Mouse (Mus musculus) forebrain, embryonic 14.5 days (tissue): ENCODE measurements at regions not wholly inside any gene's neighbourhood (a gene's known extent, or its start where the extent isn't known, plus 50 kb on each side); places are given as distances from the start of the nearest gene placed in this dataset.

ENCODE experiments used
- ATAC-seq: fragments of 200-750 bp; cut with Nextera tagmentation; 2 replicates; pipeline ENCODE4 v1.8.0; 2017; ENCODE audit warnings: mild to moderate bottlenecking, moderate library complexity
- DNase-seq: peaks from one replicate; pipeline ENCODE4 v3.0.0-alpha.2; 2015; ENCODE audit warnings: low spot score
- H3K27ac ChIP-seq: fragments of 300-500 bp; sonication (generic); 2 replicates; pipeline ENCODE4 v1.5.1; 2014; ENCODE audit warnings: low read depth, mild to moderate bottlenecking, control low read depth, low read length, moderate library complexity
- H3K27me3 ChIP-seq: fragments of 300-500 bp; sonication (generic); replicated peaks from 2 replicates; pipeline ENCODE4 v1.6.1; 2014; ENCODE audit warnings: low read length, control low read depth, mixed read lengths; ENCODE audit not compliant: control insufficient read depth, insufficient read depth
- H3K36me3 ChIP-seq: fragments of 300-500 bp; sonication (generic); 2 replicates; pipeline ENCODE4 v1.6.1; 2014; ENCODE audit warnings: low read length, control low read depth; ENCODE audit not compliant: control insufficient read depth, insufficient read depth
- H3K4me1 ChIP-seq: fragments of 300-500 bp; sonication (generic); 2 replicates; pipeline ENCODE4 v1.6.1; 2014; ENCODE audit warnings: antibody characterized with exemption, low read length, control low read depth; ENCODE audit not compliant: control insufficient read depth, insufficient read depth
- H3K4me2 ChIP-seq: fragments of 300-500 bp; sonication (generic); 2 replicates; pipeline ENCODE4 v1.6.1; 2014; ENCODE audit warnings: mild to moderate bottlenecking, control low read depth, low read length
- H3K4me3 ChIP-seq: fragments of 300-500 bp; sonication (generic); 2 replicates; pipeline ENCODE4 v1.5.1; 2014; ENCODE audit warnings: low read depth, low read length, control low read depth
- H3K9ac ChIP-seq: fragments of 300-500 bp; sonication (generic); 2 replicates; pipeline ENCODE4 v1.6.1; 2014; ENCODE audit warnings: mild to moderate bottlenecking, low read length, control low read depth, moderate library complexity
- H3K9me3 ChIP-seq: fragments of 300-500 bp; sonication (generic); replicated peaks from 2 replicates; pipeline ENCODE4 v1.6.1; 2016; ENCODE audit warnings: low read length, control low read depth, mixed read lengths; ENCODE audit not compliant: control insufficient read depth
- WGBS: fragments of 180-500 bp; shearing (Covaris S2); extraction: QIAGEN DNeasy Blood & Tissue Kit; methylation state at CpG from one replicate; pipeline ENCODE4 v1.1.7; 2014; 5-methylcytosine and 5-hydroxymethylcytosine counted together

DNA sequence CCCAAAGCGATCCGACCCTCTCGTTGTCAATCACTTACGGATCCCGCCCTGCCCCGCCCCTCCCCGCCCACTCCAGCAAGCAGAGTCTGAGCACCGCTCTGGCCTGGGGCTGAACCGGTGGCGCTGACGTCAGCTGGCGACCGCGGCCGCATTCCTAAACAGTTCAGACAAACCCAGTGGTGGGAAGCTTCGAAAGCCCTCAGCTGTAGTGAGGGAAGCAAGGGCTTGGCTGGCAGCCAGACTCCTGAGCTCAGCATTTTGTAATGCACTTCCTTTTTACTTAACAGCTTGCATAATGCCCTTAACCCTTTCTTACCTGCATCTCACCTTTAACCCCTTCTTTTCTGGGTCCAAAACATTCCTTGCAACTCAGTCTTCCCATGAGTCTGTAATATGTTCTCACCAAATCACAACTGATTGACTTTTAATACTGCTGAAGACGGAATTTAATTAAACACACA lies 213.0 kb upstream of the Smim15 start:
- no peaks in the 10 kb centered on the region for H3K9me3 ChIP-seq
- H3K27me3 ChIP-seq: no peaks in the 10 kb centered on the region
- H3K4me3 ChIP-seq: peak overlapping the region; percentile 7
- DNase-seq: peak; percentile 98
- H3K4me1 ChIP-seq: peaks cover 22% of the 10 kb centered on the region
- no peaks in the 10 kb centered on the region for H3K36me3 ChIP-seq
- peak overlapping the region; percentile 49 for H3K4me2 ChIP-seq
- no peak overlapping the region for H3K9ac ChIP-seq
- ATAC-seq: peak; percentile 100
- WGBS: under 1% methylated on average over 15 of the region's 17 CpGs
- no peak overlapping the region for H3K27ac ChIP-seq

DNA sequence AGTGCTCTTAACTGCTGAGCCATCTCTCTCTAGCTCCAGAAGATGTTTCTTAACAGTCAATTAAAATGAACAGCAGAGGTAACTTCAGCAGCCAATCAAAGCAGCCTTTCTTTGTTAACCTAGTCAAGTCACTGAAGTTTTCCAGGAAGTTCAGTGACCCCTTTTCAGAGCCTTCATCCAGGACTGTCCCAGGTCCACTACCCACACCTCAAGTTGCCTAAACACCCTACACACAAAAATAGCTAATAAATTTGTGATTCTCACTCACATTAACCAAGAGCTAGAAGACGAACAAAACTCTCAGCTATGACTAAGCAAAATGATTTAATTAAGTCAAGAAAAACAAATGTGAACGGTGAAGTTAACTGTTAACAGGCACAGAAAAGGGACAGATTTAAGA lies 214.0 kb upstream of the Smim15 start:
- Histone ChIP-seq H3K9me3 (no peaks in the 10 kb centered on the region), H3K4me1 (peaks cover 18% of the 10 kb centered on the region), H3K36me3 (no peaks in the 10 kb centered on the region), H3K27me3 (no peaks in the 10 kb centered on the region), H3K27ac (no peak overlapping the region), H3K4me2 (no peak overlapping the region), H3K9ac (no peak overlapping the region), H3K4me3 (no peak overlapping the region)
- 63% methylated on average over 2 of the region's 2 CpGs for WGBS
- ATAC-seq: no peak
- DNase-seq: no peak

DNA sequence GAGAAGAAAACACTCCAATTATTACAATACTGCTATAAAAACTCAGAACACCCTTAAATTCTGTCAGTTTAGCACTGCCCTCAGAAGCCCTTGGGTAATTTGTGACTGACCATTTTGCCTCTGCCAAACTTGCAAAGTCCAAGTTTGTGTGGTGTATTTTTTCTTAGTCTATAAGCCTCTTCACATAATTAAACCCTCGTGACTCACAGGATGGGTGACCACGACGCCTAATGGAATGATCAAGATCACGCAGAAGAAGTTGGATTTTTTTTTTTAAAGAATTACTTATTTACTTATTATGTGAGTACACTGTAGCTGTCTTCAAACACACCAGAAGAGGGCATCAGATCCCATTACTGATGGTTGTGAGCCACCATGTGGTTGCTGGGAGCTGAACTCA lies 214.4 kb upstream of the Smim15 start:
- Histone ChIP-seq H3K9ac (no peak overlapping the region), H3K4me1 (peaks cover 18% of the 10 kb centered on the region), H3K4me3 (no peak overlapping the region), H3K4me2 (no peak overlapping the region), H3K27ac (no peak overlapping the region), H3K9me3 (no peaks in the 10 kb centered on the region), H3K36me3 (no peaks in the 10 kb centered on the region), H3K27me3 (no peaks in the 10 kb centered on the region)
- WGBS: 91% methylated on average over 4 of the region's 4 CpGs
- DNase-seq (no peak), ATAC-seq (no peak)

DNA sequence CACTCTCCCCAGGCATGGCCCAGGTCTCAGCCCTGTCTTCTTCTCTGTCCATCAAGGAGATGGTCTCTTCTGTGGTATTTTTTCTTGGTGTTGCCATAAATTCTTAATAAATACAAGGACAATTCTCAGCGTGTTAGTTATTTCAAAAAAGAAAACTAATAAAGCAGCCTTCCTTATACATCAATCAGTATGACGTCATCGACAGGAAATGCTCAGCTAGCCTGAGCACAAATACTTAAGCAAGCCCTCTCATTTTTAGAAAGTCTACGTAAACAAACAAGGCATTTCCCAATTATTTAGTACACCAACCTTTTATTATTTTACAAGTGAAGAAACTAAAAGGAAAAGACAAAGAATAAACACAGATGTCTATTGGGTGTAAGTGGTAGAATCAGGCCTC lies 218.6 kb upstream of the Smim15 start:
- Histone ChIP-seq H3K27ac (no peak overlapping the region), H3K36me3 (no peaks in the 10 kb centered on the region), H3K4me3 (no peak overlapping the region), H3K9me3 (no peaks in the 10 kb centered on the region), H3K4me1 (peaks cover 6% of the 10 kb centered on the region; the same call in 1 of the 2 replicates), H3K27me3 (no peaks in the 10 kb centered on the region), H3K9ac (no peak overlapping the region), H3K4me2 (no peak overlapping the region)
- no peak for DNase-seq
- 92% methylated on average over 4 of the region's 4 CpGs for WGBS
- no peak for ATAC-seq

DNA sequence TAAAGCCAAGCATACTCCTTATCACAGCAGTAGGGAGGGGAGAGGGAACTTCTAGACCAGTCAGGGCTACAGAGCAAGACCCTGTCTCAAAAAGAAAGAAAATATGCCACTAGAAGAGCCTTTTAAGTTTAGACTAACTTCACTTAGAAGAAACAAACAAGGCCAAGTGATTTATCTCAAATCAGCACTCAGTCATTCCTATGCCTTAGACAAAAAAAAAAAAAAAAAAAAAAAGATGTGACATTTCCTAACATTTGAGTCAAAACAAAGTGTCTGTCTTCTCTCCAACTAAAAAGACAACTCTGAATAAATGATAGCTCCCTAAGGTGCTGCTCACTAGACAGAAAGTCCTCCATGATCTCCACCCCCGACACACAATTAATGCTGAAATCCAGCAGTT lies 220.9 kb upstream of the Smim15 start:
- no peak overlapping the region for H3K4me3 ChIP-seq
- no peaks in the 10 kb centered on the region for H3K9me3 ChIP-seq
- H3K36me3 ChIP-seq: no peaks in the 10 kb centered on the region
- no peak overlapping the region for H3K27ac ChIP-seq
- H3K27me3 ChIP-seq: no peaks in the 10 kb centered on the region
- H3K4me1 ChIP-seq: peaks cover 12% of the 10 kb centered on the region
- 61% methylated on average over 1 of the region's 1 CpGs for WGBS
- no peak overlapping the region for H3K9ac ChIP-seq
- DNase-seq (no peak), ATAC-seq (no peak)
- H3K4me2 ChIP-seq: no peak overlapping the region

DNA sequence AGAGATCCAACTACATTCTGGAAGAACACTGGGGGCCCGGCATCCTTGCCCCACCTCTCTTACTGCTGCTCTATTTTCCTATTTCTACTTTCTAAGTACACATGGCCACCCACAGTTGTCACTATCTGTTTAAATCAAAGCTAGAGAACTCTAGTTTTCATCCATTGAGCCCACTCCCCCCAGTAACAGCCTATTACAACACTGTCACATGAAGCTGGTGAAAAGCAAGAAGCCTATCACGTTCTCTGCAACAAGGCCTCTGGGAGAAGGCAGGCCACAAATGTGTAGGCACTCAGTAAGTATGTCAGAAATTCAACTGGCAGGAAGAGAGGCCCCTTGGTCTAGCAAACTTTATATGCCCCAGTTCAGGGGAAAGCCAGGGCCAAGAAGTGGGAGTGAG lies 222.0 kb upstream of the Smim15 start:
- peaks cover 12% of the 10 kb centered on the region for H3K4me1 ChIP-seq
- H3K4me2 ChIP-seq: no peak overlapping the region
- H3K27ac ChIP-seq: no peak overlapping the region
- no peak for DNase-seq
- no peaks in the 10 kb centered on the region for H3K27me3 ChIP-seq
- no peaks in the 10 kb centered on the region for H3K36me3 ChIP-seq
- 87% methylated on average over 2 of the region's 2 CpGs for WGBS
- H3K9ac ChIP-seq: no peak overlapping the region
- no peak overlapping the region for H3K4me3 ChIP-seq
- no peak for ATAC-seq
- H3K9me3 ChIP-seq: no peaks in the 10 kb centered on the region

DNA sequence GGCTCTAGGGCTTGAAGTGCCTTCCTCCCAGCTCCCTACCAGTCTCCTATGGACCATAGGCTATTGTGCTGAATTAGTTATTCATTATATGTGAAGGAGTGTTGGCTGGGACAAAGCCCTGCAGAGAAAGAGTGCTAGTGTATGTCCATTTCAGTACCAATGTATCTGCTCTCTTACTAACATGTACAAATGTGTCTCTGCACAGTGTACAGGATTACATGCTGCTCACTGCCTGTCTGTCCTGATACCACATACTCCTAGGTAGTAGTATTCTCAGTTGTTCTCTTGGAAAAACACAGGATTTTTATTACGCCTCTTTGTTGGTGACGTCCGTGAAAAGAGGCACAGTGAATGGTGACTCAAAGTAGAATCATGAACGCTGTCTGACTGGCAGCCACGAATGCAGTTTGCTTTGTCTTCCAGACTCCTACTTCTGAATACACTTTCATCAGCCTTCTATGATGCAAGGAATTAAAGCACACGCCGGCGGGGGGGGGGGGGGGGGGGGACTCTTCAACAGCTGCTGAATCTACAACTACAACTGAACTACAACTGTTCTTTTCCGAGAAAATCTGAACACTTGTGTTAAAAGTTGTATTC lies 230.6 kb upstream of the Smim15 start:
- H3K4me2 ChIP-seq: no peak overlapping the region
- peak; percentile 46; the same call in 1 of the 2 replicates for ATAC-seq
- H3K9me3 ChIP-seq: no peaks in the 10 kb centered on the region
- H3K36me3 ChIP-seq: no peaks in the 10 kb centered on the region
- 9% methylated on average over 9 of the region's 9 CpGs for WGBS
- peak; percentile 37 for DNase-seq
- no peaks in the 10 kb centered on the region for H3K27me3 ChIP-seq
- H3K4me3 ChIP-seq: no peak overlapping the region
- no peak overlapping the region for H3K9ac ChIP-seq
- H3K27ac ChIP-seq: no peak overlapping the region
- peaks cover 39% of the 10 kb centered on the region for H3K4me1 ChIP-seq

DNA sequence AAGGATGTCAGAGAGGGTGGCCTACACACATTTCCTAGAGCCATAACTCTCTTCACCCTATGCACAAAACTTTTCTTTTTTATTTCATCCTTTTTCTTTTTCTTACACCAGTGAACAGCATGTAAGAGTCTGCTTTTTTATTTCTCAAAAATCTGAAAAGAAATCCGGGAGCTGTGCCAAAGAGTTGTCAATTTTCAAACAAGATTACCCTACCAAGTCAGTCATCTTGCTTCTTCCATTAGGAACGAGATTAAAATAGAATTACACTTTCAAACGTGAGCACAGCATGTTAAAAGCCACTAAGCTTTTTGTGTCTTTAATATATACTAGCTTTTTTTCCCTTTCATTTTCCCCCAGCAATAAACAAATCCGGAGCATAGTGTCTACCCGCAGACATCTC lies 232.2 kb upstream of the Smim15 start:
- peak; percentile 29; the same call in 1 of the 2 replicates for ATAC-seq
- Histone ChIP-seq H3K27ac (no peak overlapping the region), H3K9me3 (no peaks in the 10 kb centered on the region), H3K4me2 (no peak overlapping the region), H3K9ac (no peak overlapping the region), H3K4me1 (peaks cover 36% of the 10 kb centered on the region), H3K4me3 (no peak overlapping the region), H3K27me3 (no peaks in the 10 kb centered on the region), H3K36me3 (no peaks in the 10 kb centered on the region)
- peak; percentile 67 for DNase-seq
- 16% methylated on average over 5 of the region's 5 CpGs for WGBS

DNA sequence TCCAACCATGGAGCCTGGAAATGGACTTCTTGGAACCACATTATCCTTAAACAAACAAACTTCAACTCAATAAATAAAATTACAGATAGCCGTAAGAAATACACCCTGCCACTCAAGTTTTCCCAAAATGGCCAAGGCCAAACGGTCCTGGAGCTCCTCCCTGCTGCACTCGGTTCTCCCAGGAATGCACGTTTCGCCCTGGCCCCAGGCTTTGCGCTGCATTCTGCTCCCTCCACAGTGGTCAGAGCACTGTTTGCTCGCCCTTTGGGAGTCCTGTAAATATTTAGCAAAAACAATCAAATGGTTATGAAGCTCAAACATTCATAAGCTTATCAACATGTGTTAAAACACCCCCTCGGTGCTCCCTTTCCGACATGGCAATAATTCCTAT lies 233.4 kb upstream of the Smim15 start:
- H3K4me3 ChIP-seq: no peak overlapping the region
- no peak overlapping the region for H3K9ac ChIP-seq
- ATAC-seq: no peak
- no peak overlapping the region for H3K4me2 ChIP-seq
- no peaks in the 10 kb centered on the region for H3K9me3 ChIP-seq
- H3K27ac ChIP-seq: no peak overlapping the region
- DNase-seq: no peak
- H3K36me3 ChIP-seq: no peaks in the 10 kb centered on the region
- H3K27me3 ChIP-seq: no peaks in the 10 kb centered on the region
- 85% methylated on average over 9 of the region's 9 CpGs for WGBS
- H3K4me1 ChIP-seq: peaks cover 36% of the 10 kb centered on the region
